Mouse (Mus musculus) embryonic facial prominence, embryonic 10.5 days (tissue): ENCODE measurements around the gene Grid1. TPM values are rescaled to one million over a fixed set of nuclear protein-coding genes. Genes with fewer than 3 reads are reported as not detected.

Experiments used
- DNase-seq: peaks from one replicate; pipeline ENCODE4 v3.0.0-alpha.2; 2017; ENCODE audit warnings: low spot score
- H3K27ac ChIP-seq: fragments of 300-500 bp; sonication (generic); replicated peaks from 2 replicates; pipeline ENCODE4 v1.5.1; 2016; ENCODE audit warnings: mild to moderate bottlenecking
- H3K27me3 ChIP-seq: fragments of 300-500 bp; sonication (generic); replicated peaks from 2 replicates; pipeline ENCODE4 v1.6.1; 2016; ENCODE audit warnings: low read depth, mild to moderate bottlenecking; ENCODE audit not compliant: poor library complexity, severe bottlenecking
- H3K36me3 ChIP-seq: fragments of 300-500 bp; sonication (generic); replicated peaks from 2 replicates; pipeline ENCODE4 v1.6.1; 2016; ENCODE audit warnings: mild to moderate bottlenecking, moderate library complexity
- H3K4me1 ChIP-seq: fragments of 300-500 bp; sonication (generic); 2 replicates; pipeline ENCODE4 v1.6.1; 2016
- H3K4me3 ChIP-seq: fragments of 300-500 bp; sonication (generic); 2 replicates; pipeline ENCODE4 v1.5.1; 2016; ENCODE audit warnings: mild to moderate bottlenecking, moderate library complexity
- H3K9me3 ChIP-seq: fragments of 300-500 bp; sonication (generic); 2 replicates; pipeline ENCODE4 v1.6.1; 2016; ENCODE audit warnings: mild to moderate bottlenecking
- WGBS: fragments of 180-500 bp; shearing (Covaris S2); methylation state at CpG from one replicate; pipeline ENCODE4 v1.1.7; 2016; 5-methylcytosine and 5-hydroxymethylcytosine counted together
- polyA plus RNA-seq: library from polyadenylated mRNA; unstranded; fragments of >200 nt; fragmentation: Nextera tagmentation; extraction: Ambion mirVana; gene quantifications from 2 replicates; pipeline ENCODE4 v1.2.1, GENCODE M21; 2016

Gene Grid1
- polyA plus RNA-seq, 1 experiment from 2014 or later: 0.20 TPM

- no peaks in the 10 kb centered on the region for H3K9me3 ChIP-seq
- DNase-seq: no peak
- 76% methylated on average over 2 of the region's 2 CpGs for WGBS
- no peak overlapping the region for H3K27ac ChIP-seq
- H3K4me3 ChIP-seq: no peak overlapping the region
- no peaks in the 10 kb centered on the region for H3K36me3 ChIP-seq
- no peaks in the 10 kb centered on the region for H3K27me3 ChIP-seq
- H3K4me1 ChIP-seq: peaks cover 7% of the 10 kb centered on the region; the same call in 1 of the 2 replicates
Observed at GRCm38 (mm10) chr14:35113276-35113645, 293.4 kb downstream of the Grid1 start.

GRCm38 (mm10) chr14:35115913-35116312 lies 296.0 kb downstream of the Grid1 start:
- Histone ChIP-seq H3K27ac (no peak overlapping the region), H3K4me1 (peaks cover 7% of the 10 kb centered on the region; the same call in 1 of the 2 replicates), H3K36me3 (no peaks in the 10 kb centered on the region), H3K4me3 (no peak overlapping the region), H3K27me3 (no peaks in the 10 kb centered on the region), H3K9me3 (no peaks in the 10 kb centered on the region)
- no peak for DNase-seq
- WGBS: 48% methylated on average over 3 of the region's 3 CpGs

GRCm38 (mm10) chr14:35120089-35120488 lies 300.2 kb downstream of the Grid1 start:
- WGBS: 77% methylated on average over 2 of the region's 2 CpGs
- H3K36me3 ChIP-seq: no peaks in the 10 kb centered on the region
- DNase-seq: no peak

GRCm38 (mm10) chr14:35120905-35121304 lies 301.0 kb downstream of the Grid1 start:
- Histone ChIP-seq H3K27me3 (no peaks in the 10 kb centered on the region), H3K4me3 (no peak overlapping the region), H3K4me1 (no peaks in the 10 kb centered on the region), H3K27ac (no peak overlapping the region), H3K36me3 (no peaks in the 10 kb centered on the region), H3K9me3 (no peaks in the 10 kb centered on the region)
- no peak for DNase-seq
- 86% methylated on average over 4 of the region's 4 CpGs for WGBS

More at GRCm38 (mm10) chr14:35120089-35120488, 300.2 kb downstream of the Grid1 start:
- H3K4me1 ChIP-seq: no peaks in the 10 kb centered on the region
- H3K9me3 ChIP-seq: no peaks in the 10 kb centered on the region
- no peaks in the 10 kb centered on the region for H3K27me3 ChIP-seq
- no peak overlapping the region for H3K4me3 ChIP-seq
- H3K27ac ChIP-seq: no peak overlapping the region

- no peaks in the 10 kb centered on the region for H3K27me3 ChIP-seq
- no peak for DNase-seq
- H3K9me3 ChIP-seq: no peaks in the 10 kb centered on the region
- WGBS: 84% methylated on average over 3 of the region's 3 CpGs
- no peaks in the 10 kb centered on the region for H3K36me3 ChIP-seq
- H3K4me3 ChIP-seq: no peak overlapping the region
- no peak overlapping the region for H3K27ac ChIP-seq
- H3K4me1 ChIP-seq: no peaks in the 10 kb centered on the region
Observed at GRCm38 (mm10) chr14:35122111-35122510, 302.2 kb downstream of the Grid1 start.

- 83% methylated on average over 5 of the region's 5 CpGs for WGBS
- no peak overlapping the region for H3K27ac ChIP-seq
- no peaks in the 10 kb centered on the region for H3K9me3 ChIP-seq
- H3K36me3 ChIP-seq: no peaks in the 10 kb centered on the region
- DNase-seq: no peak
- H3K4me3 ChIP-seq: no peak overlapping the region
- H3K27me3 ChIP-seq: no peaks in the 10 kb centered on the region
- H3K4me1 ChIP-seq: no peaks in the 10 kb centered on the region
Observed at GRCm38 (mm10) chr14:35123260-35123875, 303.5 kb downstream of the Grid1 start.

- no peak for DNase-seq
- H3K9me3 ChIP-seq: no peaks in the 10 kb centered on the region
- H3K27ac ChIP-seq: no peak overlapping the region
- no peak overlapping the region for H3K4me3 ChIP-seq
- H3K36me3 ChIP-seq: no peaks in the 10 kb centered on the region
- 95% methylated on average over 8 of the region's 8 CpGs for WGBS
- no peaks in the 10 kb centered on the region for H3K27me3 ChIP-seq
- H3K4me1 ChIP-seq: no peaks in the 10 kb centered on the region
Observed at GRCm38 (mm10) chr14:35127616-35128015, 307.7 kb downstream of the Grid1 start.

GRCm38 (mm10) chr14:35135056-35135455 lies 315.1 kb downstream of the Grid1 start:
- Histone ChIP-seq H3K4me1 (no peaks in the 10 kb centered on the region), H3K27ac (no peak overlapping the region), H3K4me3 (no peak overlapping the region), H3K36me3 (no peaks in the 10 kb centered on the region), H3K27me3 (no peaks in the 10 kb centered on the region), H3K9me3 (no peaks in the 10 kb centered on the region)
- DNase-seq: no peak
- WGBS: 85% methylated on average over 2 of the region's 2 CpGs

GRCm38 (mm10) chr14:35138069-35138468 lies 318.2 kb downstream of the Grid1 start:
- no peak for DNase-seq
- no peak overlapping the region for H3K4me3 ChIP-seq
- H3K27me3 ChIP-seq: no peaks in the 10 kb centered on the region
- H3K4me1 ChIP-seq: no peaks in the 10 kb centered on the region
- 79% methylated on average over 7 of the region's 7 CpGs for WGBS
- no peaks in the 10 kb centered on the region for H3K9me3 ChIP-seq
- no peak overlapping the region for H3K27ac ChIP-seq
- H3K36me3 ChIP-seq: no peaks in the 10 kb centered on the region

- DNase-seq: no peak
- H3K27me3 ChIP-seq: no peaks in the 10 kb centered on the region
- H3K4me1 ChIP-seq: no peaks in the 10 kb centered on the region
- WGBS: 80% methylated on average over 7 of the region's 7 CpGs
- no peak overlapping the region for H3K27ac ChIP-seq
- H3K4me3 ChIP-seq: no peak overlapping the region
- no peaks in the 10 kb centered on the region for H3K36me3 ChIP-seq
- no peaks in the 10 kb centered on the region for H3K9me3 ChIP-seq
Observed at GRCm38 (mm10) chr14:35139824-35140223, 319.9 kb downstream of the Grid1 start.

- no peak for DNase-seq
- H3K4me1 ChIP-seq: no peaks in the 10 kb centered on the region
- no peak overlapping the region for H3K27ac ChIP-seq
- WGBS: 93% methylated on average over 3 of the region's 3 CpGs
- no peaks in the 10 kb centered on the region for H3K9me3 ChIP-seq
- no peaks in the 10 kb centered on the region for H3K27me3 ChIP-seq
- no peak overlapping the region for H3K4me3 ChIP-seq
- no peaks in the 10 kb centered on the region for H3K36me3 ChIP-seq
Observed at GRCm38 (mm10) chr14:35152450-35152849, 332.5 kb downstream of the Grid1 start.

- Histone ChIP-seq H3K9me3 (no peaks in the 10 kb centered on the region), H3K36me3 (no peaks in the 10 kb centered on the region), H3K27me3 (no peaks in the 10 kb centered on the region), H3K4me3 (no peak overlapping the region), H3K4me1 (no peaks in the 10 kb centered on the region), H3K27ac (no peak overlapping the region)
- no peak for DNase-seq
- WGBS: 65% methylated on average over 3 of the region's 3 CpGs
Observed at GRCm38 (mm10) chr14:35153701-35154277, 333.9 kb downstream of the Grid1 start.

- no peak for DNase-seq
- H3K9me3 ChIP-seq: no peaks in the 10 kb centered on the region
- 73% methylated on average over 3 of the region's 3 CpGs for WGBS
- no peak overlapping the region for H3K4me3 ChIP-seq
- H3K36me3 ChIP-seq: no peaks in the 10 kb centered on the region
- no peaks in the 10 kb centered on the region for H3K4me1 ChIP-seq
- H3K27me3 ChIP-seq: no peaks in the 10 kb centered on the region
- no peak overlapping the region for H3K27ac ChIP-seq
Observed at GRCm38 (mm10) chr14:35154364-35154763, 334.5 kb downstream of the Grid1 start.
